Mouse (Mus musculus) layer of hippocampus, adult 18-20 months (tissue): ENCODE results near the gene Acad12. TPM values are rescaled to one million over a fixed set of nuclear protein-coding genes. Genes with fewer than 3 reads are reported as not detected.
"Not testable (repeated sequence)": the region's sequence is repeated elsewhere in the genome, so short reads cannot be mapped to it uniquely, and the experiment has no call there.

Experiments
- DNase-seq, 2 experiments: peaks; one replicate each; pipeline ENCODE4 v3.0.0; 2022; ENCODE audit warnings: low spot score in 2 of 2
- total RNA-seq, 2 experiments: library from RNA; stranded (reverse); gene quantifications; 2 replicates each; pipeline ENCODE4 v1.2.3; 2021

Acad12 gene
- total RNA-seq, 2 experiments from 2014 or later = 6.1 to 6.8 TPM

DNA sequence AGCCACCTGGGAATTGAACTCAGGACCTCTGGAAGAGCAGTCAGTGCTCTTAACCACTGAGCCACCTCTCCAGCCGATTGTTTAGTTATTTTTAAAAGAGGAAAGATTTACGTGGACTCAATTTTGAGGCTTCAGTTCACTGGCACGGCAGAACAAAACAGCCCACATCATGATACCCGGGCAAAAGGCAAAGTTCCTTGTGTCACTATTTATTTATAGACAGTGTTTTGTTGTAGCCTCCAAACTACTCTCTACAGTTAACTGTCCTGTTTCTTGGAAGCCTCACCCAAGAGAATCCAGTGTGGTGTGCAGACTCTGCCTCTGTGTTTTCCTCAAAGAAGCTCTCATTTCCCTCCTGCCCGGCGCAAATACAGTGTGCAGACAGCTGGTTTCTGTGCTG is 6.7 kb downstream of the Acad12 start:
- DNase-seq = no peak

DNA sequence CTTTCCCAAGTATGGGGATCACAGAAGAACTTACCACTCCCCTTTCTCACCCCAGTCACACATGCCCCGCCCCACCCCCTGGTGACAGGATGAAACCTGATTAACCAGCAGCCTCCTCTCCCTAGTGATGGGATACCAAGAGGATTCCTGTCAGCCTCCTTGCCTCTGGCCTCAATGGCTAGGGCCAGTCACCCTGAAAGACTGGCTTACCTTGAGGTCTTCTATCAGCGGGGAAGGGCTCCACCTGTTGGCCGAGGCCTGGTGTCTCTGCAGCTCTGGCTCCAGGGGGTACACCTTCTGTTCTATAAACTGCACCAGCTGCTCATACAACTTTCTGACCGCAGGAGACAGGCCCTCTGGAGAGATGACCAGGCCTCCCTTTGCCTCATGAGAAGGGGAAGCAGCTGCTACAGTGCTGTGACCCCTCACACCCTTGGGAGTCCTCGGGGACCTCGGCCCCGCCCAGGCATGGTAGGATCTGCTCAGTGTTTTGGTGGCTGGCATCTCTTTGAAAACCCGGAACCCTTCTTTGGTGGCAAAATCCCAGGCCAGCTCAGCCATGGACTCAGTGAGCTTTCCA is 9.1 kb downstream of the Acad12 start:
- not testable (repeated sequence) for DNase-seq

DNA sequence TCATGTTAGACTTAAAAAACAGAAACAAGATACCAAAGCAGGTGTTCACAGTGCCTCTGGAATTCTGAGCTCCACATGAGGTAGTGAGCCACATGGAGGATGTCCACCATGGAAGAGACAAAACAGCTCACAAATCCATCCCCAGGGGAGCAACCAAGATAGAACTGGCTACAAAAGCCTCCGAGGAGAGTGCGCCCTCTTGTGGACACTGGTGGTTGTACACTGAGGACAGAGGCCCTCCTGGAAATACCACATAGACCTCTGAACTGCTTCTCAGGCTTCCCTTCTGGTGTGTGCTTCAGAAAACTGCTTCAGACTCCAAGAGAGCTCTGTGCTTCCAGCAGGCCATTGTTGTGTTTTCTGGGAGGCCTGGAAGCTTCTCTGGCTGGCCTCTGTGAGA is 12.6 kb downstream of the Acad12 start:
- DNase-seq = peak; percentile 50 to 85

DNA sequence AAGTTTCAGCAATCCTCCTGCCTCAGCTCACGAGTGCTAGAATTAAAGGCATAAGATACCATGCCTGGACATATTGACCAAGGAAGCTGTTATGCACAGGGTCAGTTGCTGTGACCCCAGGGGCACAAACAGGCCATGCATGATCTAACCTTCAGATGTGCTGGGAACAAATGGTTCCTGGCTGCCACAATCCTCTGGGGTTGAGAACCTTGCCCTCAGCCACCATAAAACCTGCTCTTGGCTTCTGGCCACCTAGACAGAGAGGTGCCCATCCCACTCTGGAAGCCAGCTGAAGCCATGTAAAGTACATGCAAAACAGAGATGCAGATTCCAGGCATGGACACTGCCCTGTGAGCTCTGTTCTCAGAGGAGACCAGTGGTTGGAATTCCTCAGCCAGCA is 14.9 kb downstream of the Acad12 start:
- DNase-seq = not testable (repeated sequence)

DNA sequence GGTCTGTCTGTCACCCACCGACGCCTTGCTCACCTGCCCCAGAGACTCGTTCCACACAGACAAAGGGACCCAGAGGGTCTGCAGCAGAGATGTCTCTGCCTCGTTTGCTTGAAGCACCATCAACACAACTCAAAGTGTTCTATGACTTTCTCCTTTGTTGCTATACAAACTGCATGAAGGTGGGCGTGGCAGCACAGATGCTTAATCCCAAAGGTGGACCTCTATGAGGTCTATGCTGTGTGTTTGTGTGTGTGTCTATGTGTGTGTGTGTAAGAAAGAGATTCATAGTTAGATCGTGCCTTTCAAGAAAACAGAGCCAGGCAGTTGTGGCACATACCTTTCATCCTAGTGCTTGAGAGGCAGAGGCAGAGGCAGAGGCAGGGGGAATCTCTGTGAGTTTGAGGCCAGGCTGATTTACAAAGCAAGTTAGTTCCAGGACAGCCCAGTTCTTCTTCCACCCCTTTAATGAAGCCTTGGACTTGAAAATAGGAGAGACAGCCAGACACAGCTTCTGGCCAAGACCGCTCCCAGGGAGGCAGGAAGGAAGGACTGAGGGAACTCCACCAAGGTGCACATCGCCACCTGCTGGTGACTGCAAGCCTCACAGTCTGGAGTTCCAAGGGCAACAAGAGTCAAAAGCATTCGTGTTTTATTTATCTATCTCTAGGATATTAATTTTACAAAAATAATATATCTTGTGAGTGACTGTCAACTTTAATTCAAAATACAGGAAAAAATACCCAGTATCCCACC is 17.0 kb downstream of the Acad12 start:
- peak; percentile 77 to 93 for DNase-seq

DNA sequence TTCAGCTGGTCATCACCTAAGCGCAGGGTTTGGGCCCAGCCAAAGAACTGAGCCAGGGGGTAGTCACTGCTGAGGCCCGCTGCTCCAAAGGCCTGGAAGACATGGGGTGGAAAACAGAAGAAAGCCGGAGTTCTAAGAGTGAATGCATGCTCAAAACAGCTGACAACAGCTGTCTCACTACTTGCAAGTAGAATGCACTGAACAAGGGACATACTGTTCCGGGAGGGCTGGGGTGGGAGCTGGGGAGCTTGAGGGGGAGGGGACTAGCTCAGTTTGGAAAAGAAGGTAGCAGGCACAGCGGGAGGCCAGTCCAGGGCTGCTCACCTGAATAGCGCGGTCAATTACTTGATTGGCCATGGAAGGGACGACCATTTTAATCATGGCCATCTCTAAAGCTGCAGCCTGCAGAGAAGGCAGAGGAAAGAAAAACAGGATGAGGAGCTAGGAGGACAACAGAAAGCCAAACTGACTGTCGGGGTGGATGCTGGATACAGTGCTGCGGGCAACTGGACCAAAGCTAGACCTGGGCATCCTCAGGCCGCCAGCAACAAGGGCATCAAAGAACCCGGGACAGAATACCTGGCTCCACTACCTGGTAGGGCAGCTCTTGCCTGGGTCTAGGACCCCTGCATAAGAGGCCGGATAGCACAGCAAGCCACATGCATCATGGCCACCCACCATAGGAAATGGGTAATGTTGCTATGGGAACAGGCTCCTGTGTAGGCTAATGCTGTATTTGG is 19.7 kb downstream of the Acad12 start:
- no peak for DNase-seq

DNA sequence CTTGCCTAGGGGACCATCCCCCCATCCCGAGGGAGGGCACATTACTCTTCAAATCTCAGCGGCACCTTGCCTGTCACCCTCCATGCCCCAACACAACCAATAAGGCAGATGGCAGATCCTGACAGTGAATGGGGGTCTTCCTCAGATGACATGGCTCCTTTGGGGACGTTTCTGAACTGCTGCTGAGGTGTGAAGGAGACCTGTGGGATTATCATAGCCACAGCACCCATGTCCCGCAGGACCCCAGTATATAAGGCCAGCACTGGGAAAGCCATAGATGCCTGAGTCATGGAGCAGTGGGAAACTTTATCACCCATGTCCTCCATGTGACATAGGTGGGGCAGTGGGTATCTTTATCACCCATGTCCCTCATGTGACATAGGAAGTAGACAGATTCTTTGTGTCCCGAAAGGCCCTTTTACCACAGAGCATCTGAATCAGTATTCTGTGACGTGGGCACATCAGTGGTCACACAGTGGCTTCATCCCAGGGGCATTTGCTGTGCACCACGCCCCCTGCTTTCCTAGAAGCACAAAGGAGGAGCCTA is 20.7 kb downstream of the Acad12 start:
- no peak for DNase-seq

DNA sequence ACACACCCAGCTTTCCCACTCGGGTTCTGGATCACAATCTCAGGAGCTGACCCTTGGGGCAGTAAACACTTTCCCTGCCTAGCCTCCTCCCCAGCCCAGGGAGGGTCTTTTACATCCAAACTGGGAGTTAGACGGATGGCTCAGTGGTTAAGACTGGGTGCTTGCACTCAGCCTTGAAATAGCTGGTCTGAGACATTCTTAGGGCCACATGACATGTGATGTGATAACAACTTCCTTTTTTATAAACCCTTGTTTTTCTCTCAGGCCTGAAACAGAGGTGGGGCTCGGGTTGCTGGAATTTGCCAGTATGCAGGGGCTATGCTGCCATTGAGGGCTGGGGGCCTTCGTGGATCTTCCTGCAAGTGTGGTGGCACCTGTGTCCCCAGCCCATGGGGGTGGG is 21.4 kb downstream of the Acad12 start:
- DNase-seq = no peak

DNA sequence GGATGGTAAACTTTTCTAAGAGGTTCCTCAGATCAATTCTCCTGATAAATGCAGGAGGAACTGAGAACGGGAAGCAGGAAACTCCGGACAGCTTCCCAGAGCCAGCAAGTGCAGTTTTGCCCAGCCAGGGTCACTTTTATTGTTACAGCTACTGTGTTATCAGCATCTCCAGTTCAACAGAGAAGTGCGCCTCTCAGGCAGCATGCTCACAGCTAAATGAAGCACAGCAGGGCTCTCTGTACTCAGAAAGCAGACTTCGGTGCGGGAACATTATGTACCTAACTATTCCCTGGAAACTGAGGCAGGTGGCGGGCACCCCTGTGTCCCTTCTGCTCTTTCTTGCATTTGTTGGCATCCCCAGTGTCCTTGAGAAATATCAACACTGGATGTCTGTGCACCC is 22.5 kb downstream of the Acad12 start:
- DNase-seq = no peak

DNA sequence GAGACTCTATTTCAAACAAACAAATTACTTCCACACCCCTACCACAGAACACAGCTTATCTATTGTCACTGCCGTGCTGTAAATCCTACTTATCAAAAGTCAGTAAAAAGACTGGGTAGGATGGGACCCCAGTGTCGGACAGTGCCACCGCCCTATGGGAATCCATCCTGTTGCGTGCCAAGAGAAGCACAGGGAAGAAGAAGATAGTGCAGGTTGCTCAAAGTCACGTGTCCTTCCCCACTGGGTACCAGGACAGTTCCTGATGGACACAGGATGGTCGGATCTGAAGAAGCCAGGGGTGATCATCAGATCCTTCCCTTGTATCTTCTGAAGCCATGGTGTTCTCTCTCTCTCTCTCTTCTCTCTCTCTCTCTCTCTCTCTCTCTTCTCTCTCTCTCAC is 23.0 kb downstream of the Acad12 start:
- no peak for DNase-seq

DNA sequence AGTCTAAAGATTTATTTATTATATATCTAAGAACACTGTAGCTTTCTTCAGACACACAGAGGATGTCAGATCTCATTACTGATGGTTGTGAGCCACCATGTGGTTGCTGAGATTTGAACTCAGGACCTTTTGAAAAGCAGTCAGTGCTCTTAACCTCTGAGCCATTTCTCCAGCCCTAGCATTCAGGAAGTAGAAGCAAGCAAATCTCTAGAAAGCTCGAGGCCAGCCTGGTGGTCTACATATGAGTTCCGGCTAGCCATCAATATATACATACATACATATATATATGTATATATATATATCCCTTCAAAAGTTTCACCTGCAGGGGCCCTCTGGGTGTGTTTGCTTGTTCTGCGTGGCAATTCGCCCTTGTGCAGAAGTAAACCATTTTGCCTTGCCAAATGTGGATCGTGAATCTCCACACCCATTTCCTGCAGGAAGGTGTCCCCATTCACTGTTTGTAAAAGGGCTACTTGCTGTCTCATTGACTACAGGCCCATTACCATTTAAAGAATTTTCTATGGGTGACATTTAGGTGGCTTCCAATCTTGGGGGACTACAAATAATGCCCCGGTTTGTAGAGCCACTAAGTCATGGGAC is 23.9 kb downstream of the Acad12 start:
- DNase-seq = no peak

DNA sequence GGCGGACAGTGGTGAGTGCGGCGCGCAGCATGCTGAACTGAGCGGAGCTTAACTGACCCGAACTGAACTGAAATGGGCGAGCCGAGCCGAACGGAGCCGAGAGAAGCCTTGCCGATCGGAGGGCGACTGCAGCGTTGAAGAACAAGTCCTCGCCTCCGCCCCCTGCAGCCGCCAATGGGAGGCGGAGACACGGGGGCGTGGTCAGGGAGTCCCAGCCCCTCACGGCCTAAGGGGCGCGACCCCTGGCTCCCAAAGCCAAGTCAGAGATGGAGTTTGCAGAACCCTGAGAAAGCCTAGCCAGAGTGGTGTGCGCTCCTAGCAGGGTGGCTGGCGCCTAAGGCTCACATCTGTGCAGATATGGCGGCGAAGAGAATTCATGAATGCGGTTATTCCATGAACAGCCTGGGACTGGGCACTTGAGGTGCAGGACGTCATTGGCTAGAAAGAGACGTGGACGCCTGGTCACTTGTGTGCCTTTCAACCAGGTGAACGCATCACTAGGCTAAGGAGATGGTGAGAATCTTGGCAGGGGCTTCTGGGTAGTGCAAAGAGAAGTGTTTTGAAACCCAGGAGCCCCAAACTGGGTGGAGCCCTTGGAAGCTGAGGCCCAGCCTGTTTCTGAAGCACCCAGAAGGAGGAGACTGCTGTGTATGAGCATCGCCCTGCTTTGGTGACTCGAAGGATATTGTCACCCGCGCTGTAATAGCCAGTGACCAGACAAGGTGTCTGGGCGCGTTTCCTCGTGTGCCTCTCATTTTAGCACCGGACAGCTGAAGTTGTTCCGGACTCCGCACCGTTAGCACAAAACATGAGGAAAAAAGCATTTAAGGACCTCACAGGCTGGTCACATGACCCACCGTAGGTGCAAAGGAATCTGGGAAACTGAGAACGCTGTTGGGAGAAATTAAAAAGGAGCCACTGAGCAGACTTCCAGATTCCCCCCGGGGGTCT is 25.0 kb downstream of the Acad12 start, which contains the start of gene Aldh2:
Aldh2 (minus strand) TSS at position 374 of the 951 bp plus-strand sequence.
- DNase-seq = peak; percentile 58 to 74

DNA sequence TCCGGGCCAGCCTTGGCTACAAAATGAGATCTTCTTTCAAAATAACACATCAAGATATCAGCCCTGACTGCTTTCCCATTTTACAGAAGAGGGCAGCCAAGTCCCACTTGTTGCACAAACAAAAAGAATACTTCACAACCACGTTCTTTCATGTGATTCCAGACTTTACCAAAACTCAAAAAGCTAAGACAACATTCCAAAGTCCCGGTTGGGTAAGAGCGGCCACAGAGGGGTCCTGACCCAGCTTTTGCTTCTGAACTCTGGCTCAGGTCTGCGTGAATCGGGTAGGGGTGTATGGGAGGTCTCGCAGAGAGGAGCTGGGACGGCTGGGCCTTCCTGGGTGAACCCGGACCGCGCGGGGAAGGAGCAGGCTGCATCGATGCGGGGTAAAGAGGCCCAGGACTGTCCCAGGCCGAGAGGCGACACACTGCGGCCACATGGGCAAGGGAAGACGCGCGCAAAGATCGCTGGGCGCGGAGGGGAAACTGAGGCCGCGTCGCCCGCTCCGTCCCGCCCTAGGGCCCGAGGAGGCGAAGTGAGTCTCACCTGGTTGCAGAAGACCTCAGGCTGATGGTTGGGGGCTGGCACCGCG is 25.8 kb downstream of the Acad12 start:
- no peak for DNase-seq

DNA sequence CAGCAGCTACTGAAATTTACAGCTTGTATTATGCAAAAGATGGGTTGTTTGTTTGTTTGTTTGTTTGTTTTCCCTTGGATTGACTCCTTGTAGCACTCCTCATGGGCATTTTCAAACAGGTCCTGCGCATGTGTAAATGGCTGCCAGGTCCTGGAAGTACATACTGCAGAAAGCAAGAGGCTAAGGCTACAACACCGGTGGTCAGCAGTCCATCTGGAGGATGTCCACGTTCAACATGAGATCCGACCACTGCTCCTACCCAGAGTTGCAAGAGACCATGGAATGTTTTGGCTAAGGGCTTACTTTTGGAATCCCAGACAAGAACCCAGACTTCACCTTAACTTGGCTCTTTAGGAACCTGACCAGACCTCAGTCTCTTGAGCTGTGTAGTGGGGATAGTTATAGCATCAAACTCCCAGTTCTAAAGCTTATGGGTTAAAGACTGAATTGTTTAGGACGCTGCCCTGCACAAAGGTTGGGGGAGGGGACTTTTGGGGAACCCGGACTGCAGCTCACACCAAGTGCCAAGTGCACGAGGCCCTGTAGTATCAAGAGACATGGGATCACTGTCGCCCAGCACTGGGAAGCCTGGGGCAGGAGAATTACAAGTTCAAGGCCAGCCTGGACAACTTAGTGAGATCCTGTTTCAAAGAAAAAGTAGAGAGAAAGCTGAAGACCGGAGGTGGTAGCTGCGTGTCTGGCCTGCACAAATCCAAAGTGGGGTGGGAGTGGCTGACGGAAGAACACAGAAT is 26.5 kb downstream of the Acad12 start:
- no peak for DNase-seq

DNA sequence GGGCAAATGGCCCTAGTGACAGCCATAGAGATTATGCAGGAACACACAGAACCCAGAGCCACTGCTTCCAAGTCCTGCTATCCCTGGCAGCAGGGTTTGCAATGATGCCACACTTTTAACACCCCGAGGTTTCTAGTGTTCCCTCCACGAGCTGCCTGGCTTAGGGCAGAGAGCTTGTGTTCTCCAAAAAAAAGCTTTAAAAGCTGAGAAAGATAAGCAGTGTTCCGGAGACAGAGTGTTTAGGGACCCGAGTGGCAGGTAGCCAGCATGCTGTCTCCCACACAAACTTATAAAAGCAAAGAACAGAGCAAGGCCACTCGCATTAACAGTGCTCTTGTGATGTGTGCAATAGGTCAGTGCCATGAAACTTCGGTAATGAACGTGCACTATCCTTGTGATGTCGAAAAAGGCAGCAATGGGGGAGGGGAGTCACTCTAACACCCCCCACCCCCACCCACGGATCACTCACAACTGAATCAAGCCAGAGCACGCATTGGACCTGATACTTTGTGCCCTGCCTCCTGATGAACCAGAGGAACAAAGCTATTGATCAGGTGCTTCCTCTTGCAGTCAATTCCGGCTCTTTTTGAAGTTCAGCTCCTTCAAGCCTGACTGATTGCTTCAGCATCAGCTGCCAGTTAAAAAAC is 27.2 kb downstream of the Acad12 start:
- DNase-seq = peak in 1 of 2 experiments; percentile 30

DNA sequence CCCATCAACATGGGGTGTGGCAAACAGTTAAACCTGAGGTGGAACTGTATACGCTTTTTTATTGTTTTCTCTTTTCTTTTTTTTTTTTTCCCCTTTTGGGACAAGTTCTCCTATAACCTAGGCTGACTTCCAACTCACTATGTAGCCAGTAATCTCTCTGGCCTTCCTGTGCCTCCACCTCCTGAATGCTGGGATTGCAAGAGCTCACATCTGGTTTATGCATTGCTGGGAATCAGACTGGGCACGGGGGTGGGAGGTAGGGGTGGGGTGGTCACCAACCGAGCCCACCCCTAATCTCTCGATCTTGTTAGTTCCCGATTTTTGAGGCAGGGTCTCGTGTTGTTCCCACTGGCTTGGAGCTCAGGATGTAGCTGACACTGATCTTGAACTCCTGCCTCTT is 28.8 kb downstream of the Acad12 start:
- DNase-seq = no peak

DNA sequence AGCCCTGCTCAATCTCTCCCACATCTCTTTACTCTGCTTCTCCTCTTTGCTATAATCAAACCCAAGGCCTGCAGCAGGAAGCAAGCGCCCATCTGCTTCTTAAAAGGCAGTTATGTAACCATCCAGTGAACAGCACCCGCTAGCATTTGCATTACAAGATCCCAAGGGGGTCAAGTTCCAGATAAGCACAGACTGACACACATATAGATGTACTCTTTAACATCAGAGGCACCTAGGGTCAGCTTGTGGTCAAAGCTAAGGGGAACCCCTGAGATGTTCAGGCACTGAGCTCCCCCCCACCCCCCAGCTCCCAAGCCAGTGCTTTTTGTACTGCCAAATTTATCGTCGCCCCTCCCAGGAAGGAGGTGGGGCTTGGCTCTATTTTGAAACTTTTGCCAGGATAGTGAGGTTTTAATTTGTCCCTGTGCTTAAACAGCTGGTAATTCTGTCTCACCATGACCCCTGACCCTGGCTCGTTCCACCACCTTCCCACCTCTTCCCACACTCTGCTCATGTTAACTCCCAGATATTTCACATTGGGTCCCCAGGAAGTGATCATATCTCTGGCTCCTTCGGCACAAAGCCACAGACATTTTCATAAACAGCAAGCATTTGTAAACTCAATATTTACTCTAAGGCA is 32.2 kb downstream of the Acad12 start:
- peak; percentile 69 to 85 for DNase-seq

DNA sequence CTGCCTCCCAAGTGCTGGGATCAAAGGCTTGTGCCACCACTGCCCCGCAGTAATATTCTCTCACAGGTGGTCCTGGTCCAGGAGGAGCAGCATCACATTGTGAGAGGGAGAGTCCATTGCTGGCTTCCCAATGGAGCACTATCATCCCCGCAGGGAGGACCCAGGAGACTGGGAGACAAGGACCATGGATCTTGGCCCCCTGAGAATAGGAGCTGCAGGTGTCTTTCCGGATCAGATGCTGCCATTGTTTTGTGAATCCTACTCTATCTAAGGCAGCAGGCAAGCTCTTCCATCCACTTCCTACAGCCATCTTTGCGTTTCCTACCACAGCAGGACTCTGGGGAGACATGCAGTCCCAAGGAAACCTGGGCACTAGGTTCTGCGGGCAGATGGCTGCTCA is 33.0 kb downstream of the Acad12 start:
- DNase-seq = peak in 1 of 2 experiments; percentile 21
